In genomic region chr7:38073782-38074181, GRCm38 (mm10) we compare ENCODE assay signal across 9 mouse cellular contexts. TPM values are rescaled to one million over a fixed set of nuclear protein-coding genes. Genes with fewer than 3 reads are reported as not detected.
DNase-seq lines count a peak whose midpoint lies in the region; ATAC-seq lines count a peak whose summit lies in the region.
"Had no signal": no experiment of that assay in that cellular context is flagged by ENCODE, and none has a peak within 500 bp of the region (broad histone marks: within the 10 kb centered on the region; RNA-seq: fewer than 3 reads in every experiment).

No protein-coding gene starts in this region.

- H3K36me3 ChIP-seq in forebrain, embryonic 15.5 days, result no peaks in the 10 kb centered on the region
- no peaks in the 10 kb centered on the region for H3K36me3 ChIP-seq in hindbrain, embryonic 16.5 days (ENCODE audit: control insufficient read depth, insufficient read depth, low read length)

- no peaks in the 10 kb centered on the region for H3K27me3 ChIP-seq in forebrain, embryonic 15.5 days
- H3K27me3 ChIP-seq in hindbrain, embryonic 16.5 days (replicated peaks; ENCODE audit: control insufficient read depth, insufficient read depth, low read length), result no peaks in the 10 kb centered on the region

- no peaks in the 10 kb centered on the region for H3K9me3 ChIP-seq in forebrain, embryonic 15.5 days
- H3K9me3 ChIP-seq in hindbrain, embryonic 16.5 days (ENCODE audit: control insufficient read depth, low read length), result no peaks in the 10 kb centered on the region

- no peak overlapping the region for H3K27ac ChIP-seq in forebrain, embryonic 15.5 days (replicated peaks)
- H3K27ac ChIP-seq in hindbrain, embryonic 16.5 days (ENCODE audit: low read depth, low read length), result no peak overlapping the region
- H3K27ac ChIP-seq: macrophage had no signal

- peak; percentile 47 for DNase-seq in left cerebral cortex, adult 11 months (ENCODE audit: low spot score)
- no peak for DNase-seq in left cerebral cortex, adult 8-10 months (ENCODE audit: low spot score in 2 of 2)
- DNase-seq in c-Kit-positive CD71-positive TER-119-negative erythroid progenitor cells, embryonic 14.5 days (ENCODE audit: low read depth), result peak; percentile 32
- peak; percentile 59 to 60 for DNase-seq in layer of hippocampus, postnatal 36 days
- DNase-seq in lung, postnatal 4 days, result peak; percentile 34 to 52
- peak; percentile 65 for DNase-seq in right cerebral cortex, postnatal 25 days

- H3K4me2 ChIP-seq in forebrain, embryonic 15.5 days (replicated peaks), result no peak overlapping the region
- H3K4me2 ChIP-seq in hindbrain, embryonic 16.5 days (ENCODE audit: low read length), result no peak overlapping the region

- H3K4me1 ChIP-seq in forebrain, embryonic 15.5 days, result peaks cover 20% of the 10 kb centered on the region
- peaks cover 7% of the 10 kb centered on the region for H3K4me1 ChIP-seq in hindbrain, embryonic 16.5 days (ENCODE audit: control insufficient read depth, insufficient read depth, low read depth, low read length)

- ATAC-seq in forebrain, embryonic 15.5 days (replicated peaks), result peak; percentile 73
- peak; percentile 75 for ATAC-seq in hindbrain, embryonic 16.5 days

- no peak overlapping the region for H3K9ac ChIP-seq in forebrain, embryonic 15.5 days (replicated peaks)
- no peak overlapping the region for H3K9ac ChIP-seq in hindbrain, embryonic 16.5 days (ENCODE audit: low read depth, low read length)

- 13% methylated on average over 3 of the region's 3 CpGs for WGBS in forebrain, embryonic 15.5 days
- 22% methylated on average over 3 of the region's 3 CpGs for WGBS in hindbrain, embryonic 16.5 days

- H3K4me3 ChIP-seq in forebrain, embryonic 15.5 days, result no peak overlapping the region
- no peak overlapping the region for H3K4me3 ChIP-seq in hindbrain, embryonic 16.5 days (ENCODE audit: low read length)

RNA-seq across cellular contexts. Expression of gene Ccne1, which starts 33.6 kb away (rescaled TPM):
- total RNA-seq in left cerebral cortex, adult 8-10 months (2022), result 10 to 100 TPM; 13.4 to 17.7 (median 14.6) TPM
- polyA plus RNA-seq in forebrain, embryonic 15.5 days (2015; fragmentation: Nextera tagmentation; extraction: Ambion mirVana), result 13.9 and 16.4 TPM in 2 replicates
- polyA plus RNA-seq in hindbrain, embryonic 16.5 days (2015; fragmentation: Nextera tagmentation; extraction: Ambion mirVana), result 20.2 and 20.8 TPM in 2 replicates
- 10 to 100 TPM; 14.2 to 14.5 TPM for total RNA-seq in layer of hippocampus, postnatal 36 days (2021)

RNA-seq across cellular contexts. Expression of gene Uri1, which starts 50.4 kb away (rescaled TPM):
- 10 to 100 TPM; 38.0 to 56.0 (median 47.4) TPM for total RNA-seq in left cerebral cortex, adult 8-10 months (2022)
- polyA plus RNA-seq in forebrain, embryonic 15.5 days (2015; fragmentation: Nextera tagmentation; extraction: Ambion mirVana), result 38.6 and 40.3 TPM in 2 replicates
- 31.5 and 35.3 TPM in 2 replicates for polyA plus RNA-seq in hindbrain, embryonic 16.5 days (2015; fragmentation: Nextera tagmentation; extraction: Ambion mirVana)
- 10 to 100 TPM; 31.2 to 33.4 TPM for total RNA-seq in layer of hippocampus, postnatal 36 days (2021)

Comparison
In these comparisons a context has a peak if more than half of its experiments do, and no peak if none do; other contexts are left out.
1. DNase-seq: peak in left cerebral cortex, adult 11 months (single experiment), c-Kit-positive CD71-positive TER-119-negative erythroid progenitor cells, embryonic 14.5 days (single experiment), layer of hippocampus, postnatal 36 days (2 of 2), lung, postnatal 4 days (2 of 2) and right cerebral cortex, postnatal 25 days (single experiment); none in left cerebral cortex, adult 8-10 months (0 of 2).